Mouse (Mus musculus) adrenal gland, postnatal 25 days (tissue): ENCODE measurements around the gene Sp7. TPM values are rescaled to one million over a fixed set of nuclear protein-coding genes. Genes with fewer than 3 reads are reported as not detected.

Experiments used
- DNase-seq: peaks from one replicate; pipeline ENCODE4 v3.0.0; 2021; ENCODE audit warnings: mixed read lengths
- long read RNA-seq: library from polyadenylated mRNA; stranded (forward); transcript quantifications from one replicate; pipeline ENCODE4 v2.0.0, GENCODE M21; 2021
- total RNA-seq: library from RNA; stranded (reverse); gene quantifications from 2 replicates; pipeline ENCODE4 v1.2.3, GENCODE M21; 2021

The Sp7 gene
- 0.15 TPM in 1 of 2 replicates, not detected in the other for total RNA-seq
- long read RNA-seq, result 0 reads

DNA sequence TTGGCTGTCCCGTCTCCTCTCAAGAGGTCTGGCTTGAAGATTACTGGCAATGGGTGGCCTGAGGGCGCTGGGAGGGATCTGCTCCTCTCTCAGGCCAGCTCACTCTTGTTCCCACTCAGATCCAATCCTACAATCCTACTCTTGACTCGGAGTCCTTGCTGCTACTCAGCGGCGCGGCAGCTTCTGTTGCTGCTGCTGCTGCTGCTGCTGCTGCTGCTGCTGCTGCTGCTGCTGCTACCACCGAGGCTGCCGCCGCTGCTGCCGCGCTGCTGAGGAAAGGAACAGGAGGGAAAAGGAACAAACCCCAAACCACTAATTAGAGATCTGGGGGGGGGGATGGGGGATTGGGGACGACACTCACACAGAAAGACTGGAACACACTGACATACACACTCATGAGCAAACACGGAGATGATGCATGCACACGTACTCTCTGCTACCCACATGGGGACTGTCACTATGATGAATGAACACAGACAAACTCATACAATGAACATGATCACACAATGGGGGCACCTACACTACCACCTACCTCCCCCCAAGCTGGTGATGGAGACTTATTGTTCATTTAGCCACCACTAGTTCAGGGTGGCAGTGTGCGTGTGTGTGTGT lies at the start of gene Sp7:
Sp7 (minus strand) TSS at position 450 of the 612 bp plus-strand sequence.
- no peak for DNase-seq

GRCm38 (mm10) chr15:102413687-102414086 lies 46.7 kb upstream of the Sp7 start:
- no peak for DNase-seq

GRCm38 (mm10) chr15:102411077-102411476 lies 44.1 kb upstream of the Sp7 start:
- DNase-seq, result no peak

- no peak for DNase-seq
Measured at GRCm38 (mm10) chr15:102409286-102409685, 42.3 kb upstream of the Sp7 start.

DNA sequence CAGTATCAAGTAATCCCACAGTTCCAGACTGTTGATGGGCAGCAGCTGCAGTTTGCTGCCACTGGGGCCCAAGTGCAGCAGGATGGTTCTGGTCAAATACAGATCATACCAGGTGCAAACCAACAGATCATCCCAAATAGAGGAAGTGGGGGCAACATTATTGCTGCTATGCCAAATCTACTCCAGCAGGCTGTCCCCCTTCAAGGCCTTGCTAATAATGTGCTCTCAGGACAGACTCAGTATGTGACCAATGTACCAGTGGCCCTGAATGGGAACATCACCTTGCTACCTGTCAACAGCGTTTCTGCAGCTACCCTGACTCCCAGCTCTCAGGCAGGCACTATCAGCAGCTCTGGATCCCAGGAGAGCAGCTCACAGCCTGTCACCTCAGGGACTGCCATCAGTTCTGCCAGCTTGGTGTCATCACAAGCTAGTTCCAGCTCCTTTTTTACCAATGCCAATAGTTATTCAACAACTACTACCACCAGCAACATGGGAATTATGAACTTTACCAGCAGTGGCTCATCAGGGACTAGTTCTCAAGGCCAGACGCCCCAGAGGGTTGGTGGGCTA lies 41.7 kb upstream of the Sp7 start:
- DNase-seq, result no peak

- no peak for DNase-seq
Measured at GRCm38 (mm10) chr15:102407681-102408557, 40.9 kb upstream of the Sp7 start.

- no peak for DNase-seq
Measured at GRCm38 (mm10) chr15:102406912-102407580, 40.1 kb upstream of the Sp7 start.

DNA sequence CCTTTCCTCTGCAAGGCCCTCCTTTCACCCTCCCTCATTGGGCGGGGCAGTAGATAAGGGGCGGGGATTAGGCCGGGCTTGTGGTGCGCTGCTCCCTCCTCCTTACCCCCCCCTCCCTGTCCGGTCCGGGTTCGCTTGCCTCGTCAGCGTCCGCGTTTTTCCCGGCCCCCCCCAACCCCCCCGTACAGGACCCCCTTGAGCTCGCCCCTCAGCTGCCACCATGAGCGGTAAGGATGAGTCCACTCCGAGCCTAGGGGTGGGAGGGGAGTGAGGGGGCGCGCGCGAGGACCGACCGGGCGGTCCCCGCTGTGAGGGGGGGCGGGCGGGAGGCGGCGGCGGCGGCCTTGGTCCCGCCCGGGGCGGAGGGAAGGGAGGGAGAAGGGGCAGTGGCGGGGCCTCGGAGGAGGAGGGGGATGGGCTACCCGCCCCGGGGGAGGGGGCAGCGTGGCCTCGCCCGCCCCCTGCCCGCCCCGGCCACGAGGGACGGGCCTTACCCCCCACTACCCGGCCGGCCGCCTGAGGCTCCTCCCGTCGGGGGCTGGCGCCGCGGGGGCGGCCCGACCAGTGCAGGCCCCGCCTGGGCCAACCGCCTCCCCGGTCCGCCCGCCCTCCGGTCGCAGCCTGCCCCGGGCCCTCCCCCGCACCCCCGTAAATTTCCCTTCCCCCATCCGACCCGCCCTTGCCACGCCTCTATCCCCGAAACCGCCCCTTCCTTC lies 39.4 kb upstream of the Sp7 start:
- peak; percentile 88 for DNase-seq

DNA sequence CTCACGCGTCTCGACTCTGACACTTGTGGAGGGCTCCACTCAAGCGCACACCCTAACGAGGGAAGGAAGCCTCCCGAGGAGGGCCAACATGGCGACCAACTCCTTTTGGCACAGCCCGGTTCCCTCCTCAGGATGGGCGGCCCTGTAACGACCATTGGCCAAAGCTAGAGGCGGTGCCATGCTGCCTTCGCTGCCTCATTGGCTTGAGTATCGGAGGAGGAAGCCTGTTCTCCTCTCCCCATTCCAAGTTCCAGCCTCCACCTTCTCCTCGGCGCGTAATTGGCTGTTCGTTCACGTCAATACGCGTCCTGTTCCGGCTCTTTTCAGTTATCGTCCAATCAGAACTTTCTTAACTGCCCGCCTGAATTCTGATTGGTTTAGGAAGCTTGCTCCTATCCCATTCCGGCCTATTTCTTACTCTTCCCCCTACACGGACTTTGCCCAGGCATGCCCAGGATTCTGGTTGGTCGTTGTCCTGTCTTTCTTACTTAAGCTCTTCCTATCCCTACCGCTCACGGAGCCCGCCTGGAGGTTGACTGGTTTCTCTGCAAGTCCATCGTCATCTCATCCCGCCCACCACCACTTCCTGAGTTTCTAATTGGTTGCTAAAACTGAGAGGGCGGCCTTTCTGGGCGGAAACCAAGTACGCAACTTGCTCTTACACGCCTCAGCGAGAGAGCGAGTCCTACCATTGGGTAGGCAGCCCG lies 38.7 kb upstream of the Sp7 start, which contains the start of gene Sp1:
Sp1 (plus strand) TSS at position 655 of the 707 bp plus-strand sequence.
- peak; percentile 96 for DNase-seq

DNA sequence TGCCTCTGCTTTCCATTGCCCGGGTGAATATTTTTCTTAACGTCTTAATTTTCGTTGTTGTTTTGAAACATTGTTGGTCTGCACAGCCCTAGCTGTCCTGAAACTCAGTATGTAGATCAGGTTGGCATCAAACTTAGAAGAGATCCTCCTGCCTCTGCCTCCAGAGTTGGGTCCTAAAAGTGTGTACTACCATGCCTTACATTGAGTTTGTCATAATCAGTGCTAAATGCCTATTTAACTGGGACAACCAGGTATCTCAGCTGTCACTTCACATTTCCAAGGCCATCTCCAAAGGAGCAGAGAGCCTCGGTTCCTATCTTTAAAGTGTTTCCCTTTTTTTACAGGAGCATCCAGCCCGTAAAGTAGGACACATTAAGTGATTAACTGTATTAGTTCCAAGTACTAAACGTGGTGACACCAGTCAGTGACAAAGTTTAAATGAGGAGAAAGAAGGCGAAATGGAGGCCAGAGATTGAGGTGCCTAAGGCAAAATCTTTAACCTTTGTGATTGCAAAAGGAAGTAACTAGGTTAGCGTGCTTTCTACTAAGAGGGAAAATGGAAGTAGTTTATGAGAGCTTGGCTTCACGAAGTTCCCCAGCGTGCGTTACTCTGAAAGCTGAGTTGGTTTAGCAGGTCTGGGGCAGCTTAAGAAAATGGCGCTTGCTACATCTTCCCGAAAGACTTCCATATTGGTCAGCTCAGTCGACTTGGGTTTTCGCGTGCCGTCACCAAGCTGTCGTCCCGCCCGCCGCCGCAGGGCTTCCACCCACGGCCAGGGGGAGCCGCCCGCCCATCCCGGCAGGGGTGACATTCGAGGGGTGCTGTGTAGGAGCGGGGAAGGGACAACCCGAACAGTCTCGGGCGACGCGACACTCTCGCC lies 37.9 kb upstream of the Sp7 start:
- DNase-seq, result no peak

DNA sequence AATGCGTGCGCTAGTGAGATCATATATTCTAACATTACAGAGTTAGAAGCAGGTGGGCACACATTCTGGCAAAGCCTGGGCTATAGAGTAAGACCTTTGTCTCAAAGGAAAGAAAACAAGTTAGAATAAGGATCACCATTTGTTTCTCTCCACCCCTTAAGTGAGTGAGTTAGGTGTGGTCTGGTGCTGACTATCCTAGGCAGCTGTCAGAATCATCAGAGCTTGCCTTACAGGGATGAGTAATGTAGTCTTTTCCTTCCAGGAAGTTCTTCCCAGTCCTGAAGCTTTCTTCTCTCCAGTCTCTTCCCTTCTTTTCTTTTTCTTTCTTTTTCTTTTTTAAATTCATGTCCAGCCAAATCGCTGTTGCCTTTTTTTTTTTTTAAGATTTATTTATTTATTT lies 35.2 kb upstream of the Sp7 start:
- DNase-seq, result no peak

- no peak for DNase-seq
Measured at GRCm38 (mm10) chr15:102401278-102401677, 34.3 kb upstream of the Sp7 start.

GRCm38 (mm10) chr15:102400476-102401045 lies 33.6 kb upstream of the Sp7 start:
- DNase-seq, result no peak

- DNase-seq, result peak; percentile 90
Measured at GRCm38 (mm10) chr15:102399229-102400221, 32.5 kb upstream of the Sp7 start.

- peak; percentile 59 for DNase-seq
Measured at GRCm38 (mm10) chr15:102398629-102399028, 31.6 kb upstream of the Sp7 start.

DNA sequence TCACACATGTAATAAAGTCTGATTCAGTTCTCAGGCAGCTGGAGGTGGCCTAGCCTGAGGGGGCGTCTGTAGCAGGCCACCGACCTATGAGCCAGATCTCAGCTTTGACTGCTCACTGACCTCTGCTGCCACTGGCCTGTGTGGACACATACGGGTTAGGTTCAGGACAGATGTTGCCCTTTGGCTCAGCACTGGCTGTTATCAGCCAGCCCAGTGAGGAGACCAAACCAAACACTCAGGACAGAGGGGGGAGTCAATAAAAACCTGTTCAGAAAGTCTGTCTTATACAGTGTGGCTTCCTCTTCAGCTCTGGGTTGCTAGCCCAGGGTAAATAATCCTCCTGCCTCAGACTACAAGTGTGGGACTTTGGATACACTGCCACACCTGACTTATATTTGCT lies 28.1 kb upstream of the Sp7 start:
- DNase-seq, result no peak

DNA sequence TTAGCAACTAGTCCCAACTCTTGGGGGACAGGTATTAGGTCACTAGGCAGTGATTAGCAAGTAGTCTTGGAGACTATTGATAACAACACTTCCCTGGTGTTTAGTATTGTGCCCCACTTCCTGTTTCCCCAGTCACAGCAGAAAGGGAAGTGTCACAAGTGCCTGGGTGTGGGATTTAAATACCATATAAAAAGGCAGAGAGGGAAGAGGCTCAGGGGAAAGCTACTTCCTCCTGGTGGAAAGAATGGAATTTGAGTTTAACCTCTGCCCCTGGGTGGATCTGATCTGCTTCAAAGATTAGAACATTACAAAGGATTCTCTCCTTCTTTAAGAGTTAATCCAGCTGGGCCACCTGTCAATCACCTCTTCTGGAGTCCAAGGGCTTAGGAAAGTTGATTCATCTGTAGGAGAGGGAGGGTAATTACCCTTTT lies 26.6 kb upstream of the Sp7 start:
- no peak for DNase-seq

- no peak for DNase-seq
Measured at GRCm38 (mm10) chr15:102392520-102392919, 25.5 kb upstream of the Sp7 start.

- no peak for DNase-seq
Measured at GRCm38 (mm10) chr15:102388942-102389341, 22.0 kb upstream of the Sp7 start.
